Mouse (Mus musculus): ENCODE data around the gene Cdkl3.
"Not testable (repeated sequence)": the region's sequence is repeated elsewhere in the genome, so short reads cannot be mapped to it uniquely, and the experiment has no call there.

The Cdkl3 gene

GRCm38 (mm10) chr11:52115479-52115878 lies 111.5 kb downstream of the Cdkl3 start:
- no peak for DNase-seq (ENCODE audit: extremely low read depth, low read depth, low spot score)

GRCm38 (mm10) chr11:52116117-52116516 lies 112.1 kb downstream of the Cdkl3 start:
- DNase-seq (ENCODE audit: extremely low read depth, low read depth, low spot score) = not testable (repeated sequence)

GRCm38 (mm10) chr11:52117156-52117555 lies 113.1 kb downstream of the Cdkl3 start:
- DNase-seq (ENCODE audit: extremely low read depth, low read depth, low spot score) = no peak

- not testable (repeated sequence) for DNase-seq (ENCODE audit: extremely low read depth, low read depth, low spot score)
Observed at GRCm38 (mm10) chr11:52120415-52120814, 116.4 kb downstream of the Cdkl3 start.

GRCm38 (mm10) chr11:52122045-52122444 lies 118.0 kb downstream of the Cdkl3 start:
- no peak for DNase-seq (ENCODE audit: extremely low read depth, low read depth, low spot score)

- no peak for DNase-seq (ENCODE audit: extremely low read depth, low read depth, low spot score)
Observed at GRCm38 (mm10) chr11:52124468-52124867, 120.4 kb downstream of the Cdkl3 start.

- DNase-seq (ENCODE audit: extremely low read depth, low read depth, low spot score) = no peak
Observed at GRCm38 (mm10) chr11:52127169-52127568, 123.1 kb downstream of the Cdkl3 start.

GRCm38 (mm10) chr11:52127760-52128159 lies 123.7 kb downstream of the Cdkl3 start:
- DNase-seq (ENCODE audit: extremely low read depth, low read depth, low spot score) = no peak

GRCm38 (mm10) chr11:52128316-52129061 lies 124.5 kb downstream of the Cdkl3 start:
- no peak for DNase-seq (ENCODE audit: extremely low read depth, low read depth, low spot score)

- DNase-seq (ENCODE audit: extremely low read depth, low read depth, low spot score) = no peak
Observed at GRCm38 (mm10) chr11:52129171-52129570, 125.2 kb downstream of the Cdkl3 start.

GRCm38 (mm10) chr11:52129621-52130450 lies 125.8 kb downstream of the Cdkl3 start:
- DNase-seq (ENCODE audit: extremely low read depth, low read depth, low spot score) = no peak

GRCm38 (mm10) chr11:52130451-52131068 lies 126.5 kb downstream of the Cdkl3 start:
- DNase-seq (ENCODE audit: extremely low read depth, low read depth, low spot score) = no peak

All from fat pad, adult 2 months (tissue).